ENCODE assay signal across 7 mouse cellular contexts in the genomic region with DNA sequence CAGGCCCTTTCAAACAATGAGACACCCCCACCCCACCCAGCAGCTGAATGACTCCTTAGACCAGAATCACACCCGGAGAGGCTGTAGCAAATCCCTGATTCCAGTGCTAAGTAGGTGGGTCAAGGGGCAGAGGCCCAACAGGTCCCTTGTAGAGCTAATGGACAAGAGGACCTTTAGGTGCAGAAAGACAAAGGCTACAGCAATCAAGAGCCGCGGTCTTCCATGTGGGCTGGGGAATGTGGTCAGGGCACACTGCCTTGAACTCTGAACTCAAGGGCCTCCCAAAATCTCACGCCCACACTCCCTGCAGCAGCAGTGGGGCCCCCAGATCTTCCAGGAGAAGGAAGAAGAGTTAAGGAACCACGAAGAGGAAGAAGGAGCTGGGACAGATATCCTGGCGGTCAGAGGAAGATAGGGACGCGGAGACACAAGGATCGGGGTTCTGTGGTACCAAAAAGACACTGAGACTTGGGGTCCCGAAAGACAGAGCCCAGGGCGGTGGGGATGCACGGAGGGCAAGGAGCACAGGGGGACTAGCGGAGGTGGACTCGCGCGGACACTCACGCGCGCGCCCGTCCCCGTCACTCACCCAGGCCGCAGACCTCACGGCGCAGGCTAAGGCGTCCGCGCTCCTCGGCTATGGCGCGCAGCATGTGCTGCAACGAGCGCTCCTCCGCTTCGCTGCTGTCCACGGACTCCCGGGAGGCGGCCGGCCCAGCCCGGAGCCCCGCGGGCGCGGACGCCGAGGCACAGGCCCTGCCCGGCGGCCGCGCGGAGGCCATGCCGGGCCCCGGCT. TPM values are rescaled to one million over a fixed set of nuclear protein-coding genes. Genes with fewer than 3 reads are reported as not detected.
A peak's percentile ranks its signal among the peaks of the same experiment; 100 is the strongest.
DNase-seq lines count a peak whose midpoint lies in the region; ATAC-seq and TF ChIP-seq lines count a peak whose summit lies in the region.

No protein-coding gene starts in this region.

- TF ChIP-seq POLR2A in bone marrow macrophage, adult 2 months (IDR thresholded peaks at IDR 0.05; ENCODE audit: borderline replicate concordance, low read depth, low read length): no peak

- H3K4me3 ChIP-seq in bone marrow macrophage, adult 2 months (ENCODE audit: insufficient read depth, low read length): peak overlapping the region; percentile 87
- peak overlapping the region; percentile 77 for H3K4me3 ChIP-seq in forebrain, embryonic 14.5 days (ENCODE audit: low read depth, low read length)
- peak overlapping the region; percentile 80 for H3K4me3 ChIP-seq in intestine, embryonic 16.5 days (ENCODE audit: low read length)
- peak overlapping the region; percentile 82 for H3K4me3 ChIP-seq in macrophage (ENCODE audit: inconsistent target)

- peaks cover 52% of the 10 kb centered on the region for H3K79me2 ChIP-seq in macrophage (ENCODE audit: inconsistent target)

- no peaks in the 10 kb centered on the region for H3K9me3 ChIP-seq in forebrain, embryonic 14.5 days (replicated peaks; ENCODE audit: control insufficient read depth, low read length)
- no peaks in the 10 kb centered on the region for H3K9me3 ChIP-seq in intestine, embryonic 16.5 days (ENCODE audit: control insufficient read depth, low read length)

- peak overlapping the region; percentile 82 for H3K27ac ChIP-seq in bone marrow macrophage, adult 2 months (ENCODE audit: insufficient read depth, low read depth, low read length)
- peak overlapping the region; percentile 68; the same call in 1 of the 2 replicates for H3K27ac ChIP-seq in forebrain, embryonic 14.5 days (ENCODE audit: low read depth, low read length)
- H3K27ac ChIP-seq in intestine, embryonic 16.5 days (ENCODE audit: low read length): peak overlapping the region; percentile 85
- H3K27ac ChIP-seq in macrophage: peak overlapping the region; percentile 76

- no peaks in the 10 kb centered on the region for H3K36me3 ChIP-seq in forebrain, embryonic 14.5 days (ENCODE audit: control insufficient read depth, insufficient read depth, low read length)
- no peaks in the 10 kb centered on the region for H3K36me3 ChIP-seq in intestine, embryonic 16.5 days (ENCODE audit: control insufficient read depth, insufficient read depth, low read length)
- no peaks in the 10 kb centered on the region for H3K36me3 ChIP-seq in macrophage (ENCODE audit: inconsistent target)
- H3K36me3 ChIP-seq in splenic B cell, adult 2 months (ENCODE audit: control insufficient read depth, insufficient read depth, low read length, poor library complexity, severe bottlenecking): no peaks in the 10 kb centered on the region; the same call in 1 of the 2 replicates

- WGBS in forebrain, embryonic 14.5 days: under 1% methylated on average over 35 of the region's 53 CpGs
- WGBS in intestine, embryonic 16.5 days: 0% methylated on average over 50 of the region's 53 CpGs
- under 1% methylated on average over 53 of the region's 53 CpGs for WGBS in macrophage (ENCODE audit: missing documents)

- peaks cover 42% of the 10 kb centered on the region for H3K4me1 ChIP-seq in bone marrow macrophage, adult 2 months (ENCODE audit: control insufficient read depth, insufficient read depth, low read length)
- H3K4me1 ChIP-seq in forebrain, embryonic 14.5 days (ENCODE audit: control insufficient read depth, insufficient read depth, low read length): peaks cover 22% of the 10 kb centered on the region
- H3K4me1 ChIP-seq in intestine, embryonic 16.5 days (ENCODE audit: control insufficient read depth, insufficient read depth, low read length): peaks cover 30% of the 10 kb centered on the region

- ATAC-seq in forebrain, embryonic 14.5 days: peak; percentile 62
- peak; percentile 72 for ATAC-seq in intestine, embryonic 16.5 days

- H3K27me3 ChIP-seq in forebrain, embryonic 14.5 days (replicated peaks; ENCODE audit: control insufficient read depth, insufficient read depth, low read length): no peaks in the 10 kb centered on the region
- H3K27me3 ChIP-seq in intestine, embryonic 16.5 days (replicated peaks; ENCODE audit: control insufficient read depth, insufficient read depth, low read length): no peaks in the 10 kb centered on the region
- no peaks in the 10 kb centered on the region for H3K27me3 ChIP-seq in splenic B cell, adult 2 months (ENCODE audit: control insufficient read depth, insufficient read depth, low read length, poor library complexity, severe bottlenecking)

- H3K4me2 ChIP-seq in forebrain, embryonic 14.5 days (ENCODE audit: low read length): peak overlapping the region; percentile 85
- H3K4me2 ChIP-seq in intestine, embryonic 16.5 days (ENCODE audit: low read depth, low read length): peak overlapping the region; percentile 64

- DNase-seq in urinary bladder, postnatal 14 days (ENCODE audit: low spot score): peak; percentile 44
- no peak for DNase-seq in urinary bladder, adult 2 months (ENCODE audit: low spot score)
- peak; percentile 39 for DNase-seq in forebrain, embryonic 14.5 days (ENCODE audit: low spot score)
- DNase-seq in splenic B cell, adult 2 months (ENCODE audit: low read depth, low spot score): peak; percentile 52

- TF ChIP-seq CTCF in bone marrow macrophage, adult 2 months (IDR thresholded peaks at IDR 0.05; ENCODE audit: low read depth, low read length): no peak

- peak overlapping the region; percentile 92 for H3K9ac ChIP-seq in forebrain, embryonic 14.5 days (ENCODE audit: low read length)
- peak overlapping the region; percentile 93 for H3K9ac ChIP-seq in intestine, embryonic 16.5 days (ENCODE audit: low read depth, low read length)

RNA-seq across cellular contexts. Expression of gene 5031439G07Rik, which starts 1.1 kb away (rescaled TPM):
- 21.5 and 28.5 TPM in 2 replicates for polyA plus RNA-seq in urinary bladder, adult 2 months (2012; rRNA removed)
- 132 and 141 TPM in 2 replicates for polyA plus RNA-seq in bone marrow macrophage, adult 2 months (2012; ENCODE audit: insufficient read depth, insufficient read length, missing spikeins)
- 14.1 and 16.1 TPM in 2 replicates for polyA plus RNA-seq in forebrain, embryonic 14.5 days (2014; fragmentation: Nextera tagmentation; extraction: Ambion mirVana)
- polyA plus RNA-seq in intestine, embryonic 16.5 days (2015; fragmentation: Nextera tagmentation; extraction: Ambion mirVana): 7.1 and 8.1 TPM in 2 replicates
- total RNA-seq in macrophage (2018; cell fraction: chromatin; rRNA removed): 100 to 1,000 TPM in 6 of 26 experiments, 10 to 100 TPM in 20; 15.1 to 153 (median 46.5) TPM
- 100 to 1,000 TPM in 21 of 26 experiments, 10 to 100 TPM in 5; 87.5 to 220 (median 133) TPM for total RNA-seq in macrophage (2018; cell fraction: cytosol; rRNA removed)
- 100 to 1,000 TPM in 10 of 26 experiments, 10 to 100 TPM in 16; 43.1 to 161 (median 92.0) TPM for total RNA-seq in macrophage (2018; cell fraction: nucleus; rRNA removed)
- polyA plus RNA-seq in macrophage (2018): 96.5 to 136 TPM (median 117 TPM) in 3 replicates

RNA-seq across cellular contexts. Expression of gene Upk3a, which starts 29.7 kb away (rescaled TPM):
- polyA plus RNA-seq in urinary bladder, adult 2 months (2012; rRNA removed): 1,094 and 1,493 TPM in 2 replicates
- not detected in 2 replicates for polyA plus RNA-seq in bone marrow macrophage, adult 2 months (2012; ENCODE audit: insufficient read depth, insufficient read length, missing spikeins)
- 1.1 and 1.3 TPM in 2 replicates for polyA plus RNA-seq in forebrain, embryonic 14.5 days (2014; fragmentation: Nextera tagmentation; extraction: Ambion mirVana)
- polyA plus RNA-seq in intestine, embryonic 16.5 days (2015; fragmentation: Nextera tagmentation; extraction: Ambion mirVana): 1.6 and 2.1 TPM in 2 replicates
- total RNA-seq in macrophage (2018; cell fraction: chromatin; rRNA removed): not detected
- total RNA-seq in macrophage (2018; cell fraction: cytosol; rRNA removed): not detected
- not detected for total RNA-seq in macrophage (2018; cell fraction: nucleus; rRNA removed)
- polyA plus RNA-seq in macrophage (2018): not detected in 3 replicates

RNA-seq across cellular contexts. Expression of gene Fam118a, which starts 41.5 kb away (rescaled TPM):
- 45.2 and 45.9 TPM in 2 replicates for polyA plus RNA-seq in urinary bladder, adult 2 months (2012; rRNA removed)
- polyA plus RNA-seq in bone marrow macrophage, adult 2 months (2012; ENCODE audit: insufficient read depth, insufficient read length, missing spikeins): 7.5 and 10.1 TPM in 2 replicates
- 29.2 and 29.4 TPM in 2 replicates for polyA plus RNA-seq in forebrain, embryonic 14.5 days (2014; fragmentation: Nextera tagmentation; extraction: Ambion mirVana)
- 27.8 and 28.8 TPM in 2 replicates for polyA plus RNA-seq in intestine, embryonic 16.5 days (2015; fragmentation: Nextera tagmentation; extraction: Ambion mirVana)
- total RNA-seq in macrophage (2018; cell fraction: chromatin; rRNA removed): 10 to 100 TPM in 14 of 26 experiments, 1 to 10 TPM in 12; 1.4 to 27.3 (median 11.3) TPM
- total RNA-seq in macrophage (2018; cell fraction: cytosol; rRNA removed): 10 to 100 TPM in 4 of 26 experiments, 1 to 10 TPM in 22; 2.8 to 11.5 (median 7.9) TPM
- 10 to 100 TPM in 9 of 26 experiments, 1 to 10 TPM in 17; 2.4 to 20.7 (median 6.3) TPM for total RNA-seq in macrophage (2018; cell fraction: nucleus; rRNA removed)
- 5.4 to 11.3 TPM (median 6.8 TPM) in 3 replicates for polyA plus RNA-seq in macrophage (2018)

Comparison
In these comparisons a context has a peak if more than half of its experiments do, and no peak if none do; other contexts are left out.
1. RNA of gene Upk3a, which starts 29.7 kb away (polyA plus RNA-seq): 1,094 to 1,493 TPM in urinary bladder, adult 2 months; 1.6 to 2.1 TPM in intestine, embryonic 16.5 days, 1.1 to 1.3 TPM in forebrain, embryonic 14.5 days, not detected in bone marrow macrophage, adult 2 months and not detected in macrophage; every median in the first group is over 100 times any median in the second.
2. Peak in every context shown above with its lines, with median percentiles within 50 percentile points of each other: H3K27ac ChIP-seq and H3K4me3 ChIP-seq.